Mouse (Mus musculus): ENCODE data around the gene Tmem132b. TPM values are rescaled to one million over a fixed set of nuclear protein-coding genes. Genes with fewer than 3 reads are reported as not detected.

Tmem132b gene
- polyA plus RNA-seq, 1 experiment, result not detected

- TF ChIP-seq CTCF (IDR thresholded peaks at IDR 0.05; ENCODE audit: low read depth, low read length) (no peak), POLR2A (IDR thresholded peaks at IDR 0.05; ENCODE audit: borderline replicate concordance, low read depth, low read length) (no peak)
- Histone ChIP-seq H3K4me3 (ENCODE audit: insufficient read depth, low read length) (no peak overlapping the region), H3K4me1 (ENCODE audit: control insufficient read depth, insufficient read depth, low read length) (no peaks in the 10 kb centered on the region), H3K27ac (ENCODE audit: insufficient read depth, low read depth, low read length) (no peak overlapping the region)
These were observed 241.2 kb downstream of the Tmem132b start for GRCm38 (mm10) chr5:125772756-125773155.

GRCm38 (mm10) chr5:125780332-125780731 is 248.8 kb downstream of the Tmem132b start:
- TF ChIP-seq POLR2A (IDR thresholded peaks at IDR 0.05; ENCODE audit: borderline replicate concordance, low read depth, low read length) (no peak), CTCF (IDR thresholded peaks at IDR 0.05; ENCODE audit: low read depth, low read length) (no peak)
- Histone ChIP-seq H3K4me3 (ENCODE audit: insufficient read depth, low read length) (no peak overlapping the region), H3K27ac (ENCODE audit: insufficient read depth, low read depth, low read length) (no peak overlapping the region), H3K4me1 (ENCODE audit: control insufficient read depth, insufficient read depth, low read length) (no peaks in the 10 kb centered on the region)

- no peak overlapping the region for H3K4me3 ChIP-seq (ENCODE audit: insufficient read depth, low read length)
- no peaks in the 10 kb centered on the region for H3K4me1 ChIP-seq (ENCODE audit: control insufficient read depth, insufficient read depth, low read length)
- no peak for TF ChIP-seq POLR2A (IDR thresholded peaks at IDR 0.05; ENCODE audit: borderline replicate concordance, low read depth, low read length)
- no peak for TF ChIP-seq CTCF (IDR thresholded peaks at IDR 0.05; ENCODE audit: low read depth, low read length)
- no peak overlapping the region for H3K27ac ChIP-seq (ENCODE audit: insufficient read depth, low read depth, low read length)
These were observed 261.1 kb downstream of the Tmem132b start for GRCm38 (mm10) chr5:125792643-125793042.

GRCm38 (mm10) chr5:125794318-125794717 is 262.7 kb downstream of the Tmem132b start:
- H3K4me1 ChIP-seq (ENCODE audit: control insufficient read depth, insufficient read depth, low read length), result no peaks in the 10 kb centered on the region
- H3K4me3 ChIP-seq (ENCODE audit: insufficient read depth, low read length), result no peak overlapping the region
- H3K27ac ChIP-seq (ENCODE audit: insufficient read depth, low read depth, low read length), result no peak overlapping the region
- TF ChIP-seq POLR2A (IDR thresholded peaks at IDR 0.05; ENCODE audit: borderline replicate concordance, low read depth, low read length) (no peak), CTCF (IDR thresholded peaks at IDR 0.05; ENCODE audit: low read depth, low read length) (no peak)

- Histone ChIP-seq H3K27ac (ENCODE audit: insufficient read depth, low read depth, low read length) (no peak overlapping the region), H3K4me3 (ENCODE audit: insufficient read depth, low read length) (no peak overlapping the region), H3K4me1 (ENCODE audit: control insufficient read depth, insufficient read depth, low read length) (no peaks in the 10 kb centered on the region)
- TF ChIP-seq CTCF (IDR thresholded peaks at IDR 0.05; ENCODE audit: low read depth, low read length) (no peak), POLR2A (IDR thresholded peaks at IDR 0.05; ENCODE audit: borderline replicate concordance, low read depth, low read length) (no peak)
These were observed 268.0 kb downstream of the Tmem132b start for GRCm38 (mm10) chr5:125799622-125800021.

GRCm38 (mm10) chr5:125800025-125800424 is 268.5 kb downstream of the Tmem132b start:
- H3K4me1 ChIP-seq (ENCODE audit: control insufficient read depth, insufficient read depth, low read length), result no peaks in the 10 kb centered on the region
- H3K4me3 ChIP-seq (ENCODE audit: insufficient read depth, low read length), result no peak overlapping the region
- no peak overlapping the region for H3K27ac ChIP-seq (ENCODE audit: insufficient read depth, low read depth, low read length)
- TF ChIP-seq POLR2A (IDR thresholded peaks at IDR 0.05; ENCODE audit: borderline replicate concordance, low read depth, low read length) (no peak), CTCF (IDR thresholded peaks at IDR 0.05; ENCODE audit: low read depth, low read length) (no peak)

GRCm38 (mm10) chr5:125802801-125803200 is 271.2 kb downstream of the Tmem132b start:
- no peak overlapping the region for H3K27ac ChIP-seq (ENCODE audit: insufficient read depth, low read depth, low read length)
- no peaks in the 10 kb centered on the region for H3K4me1 ChIP-seq (ENCODE audit: control insufficient read depth, insufficient read depth, low read length)
- H3K4me3 ChIP-seq (ENCODE audit: insufficient read depth, low read length), result no peak overlapping the region
- no peak for TF ChIP-seq POLR2A (IDR thresholded peaks at IDR 0.05; ENCODE audit: borderline replicate concordance, low read depth, low read length)
- TF ChIP-seq CTCF (IDR thresholded peaks at IDR 0.05; ENCODE audit: low read depth, low read length), result no peak

GRCm38 (mm10) chr5:125805327-125805726 is 273.8 kb downstream of the Tmem132b start:
- H3K4me1 ChIP-seq (ENCODE audit: control insufficient read depth, insufficient read depth, low read length), result no peaks in the 10 kb centered on the region
- TF ChIP-seq CTCF (IDR thresholded peaks at IDR 0.05; ENCODE audit: low read depth, low read length), result no peak
- no peak for TF ChIP-seq POLR2A (IDR thresholded peaks at IDR 0.05; ENCODE audit: borderline replicate concordance, low read depth, low read length)
- H3K4me3 ChIP-seq (ENCODE audit: insufficient read depth, low read length), result no peak overlapping the region
- no peak overlapping the region for H3K27ac ChIP-seq (ENCODE audit: insufficient read depth, low read depth, low read length)

- TF ChIP-seq POLR2A (IDR thresholded peaks at IDR 0.05; ENCODE audit: borderline replicate concordance, low read depth, low read length) (no peak), CTCF (IDR thresholded peaks at IDR 0.05; ENCODE audit: low read depth, low read length) (no peak)
- Histone ChIP-seq H3K27ac (ENCODE audit: insufficient read depth, low read depth, low read length) (no peak overlapping the region), H3K4me3 (ENCODE audit: insufficient read depth, low read length) (no peak overlapping the region), H3K4me1 (ENCODE audit: control insufficient read depth, insufficient read depth, low read length) (no peaks in the 10 kb centered on the region)
These were observed 276.3 kb downstream of the Tmem132b start for GRCm38 (mm10) chr5:125807861-125808260.

- H3K4me3 ChIP-seq (ENCODE audit: insufficient read depth, low read length), result no peak overlapping the region
- no peak for TF ChIP-seq CTCF (IDR thresholded peaks at IDR 0.05; ENCODE audit: low read depth, low read length)
- TF ChIP-seq POLR2A (IDR thresholded peaks at IDR 0.05; ENCODE audit: borderline replicate concordance, low read depth, low read length), result no peak
- H3K4me1 ChIP-seq (ENCODE audit: control insufficient read depth, insufficient read depth, low read length), result no peaks in the 10 kb centered on the region
- no peak overlapping the region for H3K27ac ChIP-seq (ENCODE audit: insufficient read depth, low read depth, low read length)
These were observed 297.8 kb downstream of the Tmem132b start for GRCm38 (mm10) chr5:125829342-125829741.

- Histone ChIP-seq H3K4me1 (ENCODE audit: control insufficient read depth, insufficient read depth, low read length) (no peaks in the 10 kb centered on the region), H3K27ac (ENCODE audit: insufficient read depth, low read depth, low read length) (no peak overlapping the region), H3K4me3 (ENCODE audit: insufficient read depth, low read length) (no peak overlapping the region)
- TF ChIP-seq POLR2A (IDR thresholded peaks at IDR 0.05; ENCODE audit: borderline replicate concordance, low read depth, low read length) (no peak), CTCF (IDR thresholded peaks at IDR 0.05; ENCODE audit: low read depth, low read length) (no peak)
These were observed 304.3 kb downstream of the Tmem132b start for GRCm38 (mm10) chr5:125835890-125836289.

Data from bone marrow macrophage, adult 2 months (primary cell).